Mouse (Mus musculus) CD4-positive, CD25-positive, alpha-beta regulatory T cell (primary cell): ENCODE measurements around the gene Cttnbp2. TPM values are rescaled to one million over a fixed set of nuclear protein-coding genes. Genes with fewer than 3 reads are reported as not detected.

Source experiments
- polyA plus RNA-seq: library from polyadenylated mRNA; unstranded; fragments of 100-300 nt; shearing (Covaris generic); gene quantifications from one replicate; pipeline ENCODE4 v1.2.1, GENCODE M21; 2017

Gene Cttnbp2
- not detected for polyA plus RNA-seq

GRCm38 (mm10) chr6:18514480-18515352 is at the start of gene Cttnbp2:
Cttnbp2 (minus strand) TSS chr6:18514843.

